Mouse (Mus musculus) left cerebral cortex, adult 9 months (tissue): ENCODE measurements around the gene Prph2.
A peak's percentile ranks its signal among the peaks of the same experiment; 100 is the strongest.

Source experiments
- DNase-seq, 2 experiments: peaks; one replicate each; pipeline ENCODE4 v3.0.0; 2022; ENCODE audit warnings: low spot score in 2 of 2

Prph2 gene

GRCm38 (mm10) chr17:46890843-46891594, 19.2 kb upstream of the Prph2 start:
- peak in 1 of 2 experiments; percentile 53 for DNase-seq

- no peak for DNase-seq
Measured at GRCm38 (mm10) chr17:46895426-46895825, 14.8 kb upstream of the Prph2 start.

GRCm38 (mm10) chr17:46897221-46897950, 12.9 kb upstream of the Prph2 start:
- DNase-seq = no peak

- no peak for DNase-seq
Measured at GRCm38 (mm10) chr17:46900941-46901340, 9.3 kb upstream of the Prph2 start.

GRCm38 (mm10) chr17:46903876-46904490, 6.3 kb upstream of the Prph2 start:
- DNase-seq = peak in 1 of 2 experiments; percentile 80

- DNase-seq = no peak
Measured at GRCm38 (mm10) chr17:46912331-46912730, 2.1 kb downstream of the Prph2 start.

- DNase-seq = no peak
Measured at GRCm38 (mm10) chr17:46915129-46915528, 4.9 kb downstream of the Prph2 start.

- no peak for DNase-seq
Measured at GRCm38 (mm10) chr17:46918951-46919350, 8.7 kb downstream of the Prph2 start.

- no peak for DNase-seq
Measured at GRCm38 (mm10) chr17:46920855-46921254, 10.6 kb downstream of the Prph2 start.

- no peak for DNase-seq
Measured at GRCm38 (mm10) chr17:46926192-46926591, 15.9 kb downstream of the Prph2 start.

GRCm38 (mm10) chr17:46926941-46927340, 16.7 kb downstream of the Prph2 start:
- no peak for DNase-seq

GRCm38 (mm10) chr17:46927781-46928180, 17.5 kb downstream of the Prph2 start:
- DNase-seq = peak in 1 of 2 experiments; percentile 63

GRCm38 (mm10) chr17:46929277-46929676, 19.0 kb downstream of the Prph2 start:
- DNase-seq = no peak

- DNase-seq = no peak
Measured at GRCm38 (mm10) chr17:46929897-46930296, 19.6 kb downstream of the Prph2 start.

GRCm38 (mm10) chr17:46932961-46933360, 22.7 kb downstream of the Prph2 start:
- peak; percentile 27 to 40 for DNase-seq

GRCm38 (mm10) chr17:46933557-46934348, 23.5 kb downstream of the Prph2 start:
- peak in 1 of 2 experiments; percentile 52 for DNase-seq

GRCm38 (mm10) chr17:46940461-46940860, 30.2 kb downstream of the Prph2 start:
- DNase-seq = no peak

GRCm38 (mm10) chr17:46942421-46942820, 32.2 kb downstream of the Prph2 start:
- DNase-seq = no peak

- DNase-seq = no peak
Measured at GRCm38 (mm10) chr17:46946276-46946675, 36.0 kb downstream of the Prph2 start.

GRCm38 (mm10) chr17:46958045-46958444, 47.8 kb downstream of the Prph2 start:
- DNase-seq = no peak

GRCm38 (mm10) chr17:46960216-46960615, 50.0 kb downstream of the Prph2 start:
- DNase-seq = no peak

- no peak for DNase-seq
Measured at GRCm38 (mm10) chr17:46962153-46962552, 51.9 kb downstream of the Prph2 start.
